Mouse (Mus musculus) ES-CJ7 (cell line): ENCODE measurements around the gene B3galt4.
"Not testable (repeated sequence)": the region's sequence is repeated elsewhere in the genome, so short reads cannot be mapped to it uniquely, and the experiment has no call there.

Source experiments
- DNase-seq: peaks from one replicate; pipeline ENCODE4 v3.0.0; 2011; ENCODE audit warnings: low read depth, low spot score

B3galt4 gene

GRCm38 (mm10) chr17:33968489-33968888 is 17.2 kb upstream of the B3galt4 start:
- DNase-seq, result peak; percentile 84

- no peak for DNase-seq
These were observed 14.7 kb upstream of the B3galt4 start for GRCm38 (mm10) chr17:33965846-33966550.

DNA sequence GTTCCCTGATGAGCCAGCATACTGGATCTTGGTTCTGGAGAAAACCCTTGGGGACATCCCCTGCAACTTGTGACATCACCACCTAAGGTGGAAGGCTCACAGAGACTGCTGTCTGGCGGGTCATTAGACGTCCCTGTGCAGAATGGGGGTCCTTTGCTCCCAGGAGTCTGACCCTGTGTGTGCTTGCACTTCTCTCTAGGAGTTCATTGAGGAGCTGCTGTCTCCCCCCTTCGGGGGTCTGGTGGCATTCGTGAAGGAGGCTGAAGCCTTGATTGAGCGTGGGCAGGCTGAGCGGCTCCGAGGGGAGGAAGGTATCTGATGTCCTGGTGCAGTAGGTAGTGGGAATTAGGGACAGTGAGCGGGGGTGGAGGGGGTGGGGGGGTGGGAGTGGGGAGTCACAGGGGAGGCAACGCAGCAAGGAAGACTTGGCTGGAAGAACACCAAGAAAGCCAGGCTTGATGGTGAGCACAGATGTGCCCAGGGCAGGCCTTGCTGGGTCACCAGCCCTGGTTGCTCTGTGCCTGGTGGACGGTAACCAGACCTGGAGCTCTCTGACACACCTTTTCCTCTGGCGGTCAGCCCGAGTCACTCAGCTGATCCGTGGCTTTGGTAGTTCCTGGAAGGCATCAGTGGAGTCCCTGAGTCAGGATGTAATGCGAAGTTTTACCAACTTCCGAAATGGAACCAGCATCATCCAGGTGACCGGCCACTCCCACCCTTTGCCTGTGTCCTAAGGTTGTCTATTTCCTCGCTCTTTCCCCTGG is 14.0 kb upstream of the B3galt4 start:
- no peak for DNase-seq

GRCm38 (mm10) chr17:33962876-33963275 is 11.6 kb upstream of the B3galt4 start:
- DNase-seq, result no peak

DNA sequence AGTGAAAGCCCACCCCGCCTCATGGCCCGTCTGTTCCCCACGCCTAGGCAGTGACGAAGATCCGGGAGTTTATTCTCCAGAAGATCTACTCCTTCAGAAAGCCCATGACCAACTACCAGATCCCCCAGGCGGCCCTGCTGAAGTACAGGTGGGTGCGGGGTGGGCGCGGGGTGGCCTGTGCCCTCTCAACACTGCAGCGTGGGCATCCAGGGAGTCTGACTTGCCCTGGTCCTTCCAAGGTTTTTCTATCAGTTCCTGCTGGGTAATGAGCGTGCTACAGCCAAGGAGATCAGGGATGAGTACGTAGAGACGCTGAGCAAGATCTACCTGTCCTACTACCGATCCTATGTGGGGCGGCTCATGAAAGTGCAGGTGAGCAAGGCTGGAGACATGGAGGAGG is 8.7 kb upstream of the B3galt4 start:
- no peak for DNase-seq

DNA sequence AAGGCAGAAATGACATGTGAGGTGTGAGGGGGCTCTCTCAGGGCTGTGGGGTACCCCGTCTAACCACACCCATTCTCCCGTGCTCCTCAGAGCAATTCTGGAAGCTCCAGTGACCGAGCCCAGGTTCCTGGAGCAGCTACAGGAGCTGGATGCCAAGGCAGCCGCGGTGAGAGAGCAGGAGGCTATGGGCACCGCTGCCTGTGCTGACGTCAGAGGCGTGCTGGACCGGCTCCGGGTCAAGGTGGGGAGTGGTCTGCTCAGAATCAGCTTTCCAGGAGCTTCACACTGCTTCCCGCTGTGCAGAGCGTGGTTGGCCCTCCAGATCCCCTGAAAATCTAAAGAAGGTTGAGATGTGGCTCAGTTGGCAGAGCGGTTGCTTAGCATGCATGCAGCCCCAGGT is 7.8 kb upstream of the B3galt4 start:
- DNase-seq, result no peak

DNA sequence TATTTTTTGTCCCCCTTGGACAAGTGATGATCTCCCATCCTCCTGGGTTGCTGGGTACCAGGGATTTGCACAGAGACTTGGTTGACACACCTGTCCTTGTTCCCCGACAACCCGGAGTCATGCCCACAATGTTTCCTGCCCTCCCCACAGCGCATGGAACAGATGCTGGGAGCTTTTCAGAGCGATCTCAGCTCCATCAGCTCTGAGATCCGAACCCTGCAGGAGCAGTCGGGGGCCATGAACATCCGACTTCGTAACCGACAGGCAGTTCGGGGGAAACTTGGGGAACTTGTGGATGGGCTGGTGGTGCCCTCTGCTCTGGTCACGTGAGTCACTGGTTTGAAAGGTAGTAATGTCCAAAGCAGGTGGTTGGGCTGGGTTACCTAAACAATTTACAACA is 7.2 kb upstream of the B3galt4 start:
- no peak for DNase-seq

DNA sequence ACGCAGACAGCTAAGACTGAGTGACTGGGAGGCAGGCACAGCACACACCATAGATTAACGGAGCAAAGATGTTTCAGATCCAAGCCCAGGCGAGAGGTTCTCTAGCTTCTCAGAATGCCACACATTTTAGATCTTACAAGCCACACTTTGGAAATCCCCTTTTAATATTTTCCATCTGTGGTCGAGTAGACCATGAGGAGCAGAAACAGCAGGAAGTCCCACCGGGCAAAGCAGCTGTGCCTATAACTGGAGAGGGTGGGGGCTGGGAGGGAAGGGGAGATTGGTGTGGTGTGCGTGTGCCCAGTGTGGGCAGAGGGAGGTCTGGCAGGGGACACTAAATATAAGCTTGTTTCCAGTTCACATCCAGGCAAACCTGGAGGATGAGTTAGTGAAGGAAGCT is 6.2 kb upstream of the B3galt4 start:
- no peak for DNase-seq

- no peak for DNase-seq
These were observed 5.0 kb upstream of the B3galt4 start for GRCm38 (mm10) chr17:33956336-33956735.

- DNase-seq, result peak; percentile 98
These were observed 4.4 kb upstream of the B3galt4 start, which contains the start of the genes Vps52 and Rps18 for GRCm38 (mm10) chr17:33955555-33956214. Vps52 (plus strand) TSS chr17:33955812. Rps18 (minus strand) TSS chr17:33956001.

DNA sequence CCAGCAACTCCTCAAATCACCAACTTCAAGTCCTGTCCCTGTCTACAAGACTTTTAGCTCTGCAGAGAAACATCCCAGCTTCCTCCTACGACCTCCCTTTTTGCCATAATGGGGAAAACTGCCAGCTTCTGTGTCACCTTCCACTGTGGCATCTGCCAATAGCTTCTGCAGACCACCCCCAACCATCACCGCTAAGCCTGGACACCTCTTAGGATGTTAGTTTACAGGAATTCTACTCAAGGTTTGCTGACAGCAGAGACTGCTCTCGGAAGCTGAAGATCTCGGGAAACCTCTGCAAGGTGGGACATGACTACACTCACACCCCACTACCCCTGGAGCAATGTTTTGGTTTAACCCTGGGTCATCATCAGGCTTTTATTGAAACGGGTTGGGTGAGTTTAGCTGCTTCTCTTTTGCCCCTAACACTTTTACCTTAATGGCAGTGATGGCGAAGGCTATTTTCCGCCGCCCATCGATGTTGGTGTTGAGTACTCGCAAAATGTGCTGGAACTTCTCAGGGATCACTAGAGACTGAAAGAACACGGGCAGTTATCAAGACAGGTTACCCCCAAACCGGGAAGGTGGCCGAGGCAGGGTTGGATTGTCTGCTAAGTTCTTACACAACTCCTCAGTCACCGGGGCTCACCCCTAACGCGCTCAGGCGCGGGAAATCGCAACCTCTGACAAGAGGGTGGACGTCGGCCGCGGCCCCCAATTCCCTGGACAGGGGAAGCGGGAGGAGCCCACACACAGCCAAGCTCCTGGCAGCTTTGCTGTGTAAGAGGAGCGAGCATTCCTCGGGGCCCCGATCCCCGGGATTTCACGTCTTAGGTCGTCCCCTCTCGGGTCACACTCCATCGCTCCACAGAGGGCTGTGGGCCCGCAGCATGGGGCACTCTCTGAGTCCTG is 3.6 kb upstream of the B3galt4 start:
- DNase-seq, result no peak

GRCm38 (mm10) chr17:33953961-33954565 is 2.8 kb upstream of the B3galt4 start:
- no peak for DNase-seq

GRCm38 (mm10) chr17:33953310-33953709 is 2.0 kb upstream of the B3galt4 start:
- DNase-seq, result no peak

- no peak for DNase-seq
These were observed 1.6 kb upstream of the B3galt4 start for GRCm38 (mm10) chr17:33952879-33953278.

GRCm38 (mm10) chr17:33952015-33952414 is 727 bp upstream of the B3galt4 start:
- DNase-seq, result not testable (repeated sequence)

GRCm38 (mm10) chr17:33950131-33950625 is 1.1 kb downstream of the B3galt4 start:
- DNase-seq, result no peak

GRCm38 (mm10) chr17:33948905-33949537 is 2.3 kb downstream of the B3galt4 start:
- no peak for DNase-seq

GRCm38 (mm10) chr17:33948090-33948904 is 3.0 kb downstream of the B3galt4 start:
- no peak for DNase-seq

GRCm38 (mm10) chr17:33947430-33948089 is 3.7 kb downstream of the B3galt4 start:
- DNase-seq, result no peak
